Mouse (Mus musculus): ENCODE measurements around the gene Pigz. TPM values are rescaled to one million over a fixed set of nuclear protein-coding genes. Genes with fewer than 3 reads are reported as not detected.

Gene Pigz
- total RNA-seq, 2 experiments from 2014 or later = 1.0 to 1.2 TPM

Small RNA genes lying within 50 kb of the gene (microRNA-seq; reads per million reads assigned to microRNA genes)
- 0 reads per million in 2 experiments for gene Gm26269

Other genes with a start within 250 kb of the Pigz start
- under 1 TPM in 1 of 2 experiments, not detected in 1; 0.07 TPM for gene Meltf, start 55.0 kb upstream of the Pigz start, total RNA-seq (2021)
- 10 to 100 TPM; 60.4 to 66.7 TPM for gene 0610012G03Rik, start 14.6 kb downstream of the Pigz start, total RNA-seq (2021)
- gene Ncbp2, start 14.7 kb downstream of the Pigz start, total RNA-seq (2021) = 10 to 100 TPM; 25.5 to 29.0 TPM
- 10 to 100 TPM; 22.4 to 23.2 TPM for gene Senp5, start 69.4 kb downstream of the Pigz start, total RNA-seq (2021)
- gene Pak2, start 145.5 kb downstream of the Pigz start, total RNA-seq (2021) = 10 to 100 TPM; 45.7 to 46.8 TPM
- gene Pigx, start 165.9 kb downstream of the Pigz start, total RNA-seq (2021) = 10 to 100 TPM; 26.2 to 29.6 TPM
- gene Cep19, start 165.9 kb downstream of the Pigz start, total RNA-seq (2021) = 1 to 10 TPM; 9.8 to 9.9 TPM
- 1 to 10 TPM; 6.0 to 6.7 TPM for gene Nrros, start 231.7 kb downstream of the Pigz start, total RNA-seq (2021)
- not detected for gene Bex6, start 246.0 kb downstream of the Pigz start, total RNA-seq (2021)

All from heart, postnatal 4 days (tissue).